Mouse (Mus musculus): Measurements from ENCODE around the gene St8sia1. TPM values are rescaled to one million over a fixed set of nuclear protein-coding genes. Genes with fewer than 3 reads are reported as not detected.

Gene St8sia1
- total and polyA plus RNA-seq, 3 experiments = 0.01 TPM; not detected in 2

DNA sequence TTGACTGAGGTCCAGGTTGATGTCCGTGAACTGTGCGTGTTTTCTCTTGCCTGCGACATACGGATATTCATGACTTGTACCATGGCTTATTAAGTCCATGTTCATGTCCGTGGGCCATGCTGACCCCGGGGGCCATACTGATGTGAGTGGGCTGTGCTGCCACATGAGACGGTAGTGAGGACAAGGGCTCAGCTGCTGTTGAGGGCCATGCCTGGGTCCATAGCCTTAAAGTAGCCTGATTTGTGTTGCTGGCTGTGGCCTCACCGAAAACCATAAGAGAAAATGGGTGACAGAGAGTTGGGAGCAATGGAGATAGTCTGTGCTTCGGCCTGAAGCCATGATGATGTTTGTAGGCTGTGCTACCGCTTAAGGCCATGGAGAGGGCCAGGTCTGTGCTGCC, 145.9 kb downstream of the St8sia1 start:
- H3K36me3 ChIP-seq (ENCODE audit: control insufficient read depth in 1 of 2, insufficient read depth in 2 of 2, low read length in 2 of 2) = peaks cover 0 to 2% of the 10 kb centered on the region in 2 experiments; a peak in 2 of 4 replicates

DNA sequence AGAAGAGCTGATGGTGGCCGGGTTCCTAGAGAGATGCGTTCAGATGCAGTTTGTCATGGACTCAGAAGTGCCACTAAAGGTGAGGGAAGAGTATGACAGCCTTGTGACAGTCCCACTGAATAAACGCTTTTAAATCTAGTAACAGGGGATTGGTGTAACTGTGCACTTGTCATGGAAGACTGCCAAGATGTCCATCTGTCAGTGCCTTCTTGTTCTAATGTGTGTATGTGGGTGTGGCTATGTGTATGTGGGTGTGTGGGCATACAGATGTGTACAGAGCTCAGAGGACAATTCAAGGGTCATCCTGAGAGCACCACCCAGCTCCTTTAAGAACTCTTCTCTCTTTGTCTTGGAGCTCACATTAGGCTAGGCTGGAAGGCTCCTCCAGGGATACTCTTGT, 148.7 kb downstream of the St8sia1 start:
- Histone ChIP-seq H3K4me3 (ENCODE audit: control insufficient read depth in 1 of 2, insufficient read depth in 1 of 2, low read depth in 2 of 2, low read length in 2 of 2) (no peak overlapping the region), H3K4me1 (ENCODE audit: control insufficient read depth in 1 of 2, insufficient read depth in 2 of 2, low read length in 2 of 2) (peaks cover 0 to 5% of the 10 kb centered on the region in 2 experiments; a peak in 2 of 4 replicates), H3K27ac (ENCODE audit: control insufficient read depth, low read depth, low read length) (no peak overlapping the region), H3K27me3 (ENCODE audit: control insufficient read depth in 1 of 2, insufficient read depth in 2 of 2, low read length in 2 of 2) (no peaks in the 10 kb centered on the region), H3K79me2 (ENCODE audit: control insufficient read depth, insufficient read depth, low read length, poor library complexity) (no peaks in the 10 kb centered on the region), H3K36me3 (ENCODE audit: control insufficient read depth in 1 of 2, insufficient read depth in 2 of 2, low read length in 2 of 2) (peaks cover 0 to under 1% of the 10 kb centered on the region in 2 experiments; a peak in 2 of 4 replicates), H3K9me3 (replicated peaks; ENCODE audit: insufficient read depth, low read length) (no peaks in the 10 kb centered on the region), H3K9ac (ENCODE audit: control insufficient read depth, low read depth, low read length, poor library complexity, severe bottlenecking) (no peak overlapping the region)
- peak; percentile 27 for DNase-seq (ENCODE audit: low read depth, low spot score)
- no peak for TF ChIP-seq EP300 (IDR thresholded peaks at IDR 0.05; ENCODE audit: low read depth in 1 of 2, low read length in 2 of 2)
- TF ChIP-seq NRF1 (IDR thresholded peaks at IDR 0.05; ENCODE audit: insufficient read depth, low read depth, low read length, poor library complexity, severe bottlenecking) = no peak
- TF ChIP-seq ETS1 (IDR thresholded peaks at IDR 0.05; ENCODE audit: low read depth, low read length) = no peak
- TF ChIP-seq RAD21 (IDR thresholded peaks at IDR 0.05; ENCODE audit: low read depth, low read length) = no peak
- no peak for TF ChIP-seq ZNF384 (IDR thresholded peaks at IDR 0.05; ENCODE audit: low read depth, low read length)
- no peak for TF ChIP-seq USF2 (IDR thresholded peaks at IDR 0.05; ENCODE audit: borderline replicate concordance in 1 of 2, insufficient read depth in 1 of 2, low read depth in 1 of 2, low read length in 2 of 2)
- no peak for TF ChIP-seq POLR2AphosphoS5 (IDR thresholded peaks at IDR 0.05; ENCODE audit: borderline replicate concordance, low read depth, low read length)
- TF ChIP-seq SIN3A (IDR thresholded peaks at IDR 0.05; ENCODE audit: low read length) = no peak
- no peak for TF ChIP-seq GABPA (IDR thresholded peaks at IDR 0.05; ENCODE audit: low read depth, low read length)
- no peak for TF ChIP-seq MYB (IDR thresholded peaks at IDR 0.05; ENCODE audit: low read depth, low read length)
- TF ChIP-seq ZKSCAN1 (IDR thresholded peaks at IDR 0.05; ENCODE audit: low read depth, low read length) = no peak
- no peak for TF ChIP-seq E2F4 (IDR thresholded peaks at IDR 0.05; ENCODE audit: borderline replicate concordance, low read depth, low read length)
- no peak for TF ChIP-seq RCOR1 (IDR thresholded peaks at IDR 0.05; ENCODE audit: low read depth, low read length)

More for the DNA sequence above, 145.9 kb downstream of the St8sia1 start:
- no peak for DNase-seq (ENCODE audit: low read depth, low spot score)
- no peak overlapping the region for H3K9ac ChIP-seq (ENCODE audit: control insufficient read depth, low read depth, low read length, poor library complexity, severe bottlenecking)
- peaks cover 0 to 9% of the 10 kb centered on the region in 2 experiments; a peak in 2 of 4 replicates for H3K4me1 ChIP-seq (ENCODE audit: control insufficient read depth in 1 of 2, insufficient read depth in 2 of 2, low read length in 2 of 2)
- no peaks in the 10 kb centered on the region for H3K27me3 ChIP-seq (ENCODE audit: control insufficient read depth in 1 of 2, insufficient read depth in 2 of 2, low read length in 2 of 2)
- no peaks in the 10 kb centered on the region for H3K9me3 ChIP-seq (replicated peaks; ENCODE audit: insufficient read depth, low read length)
- H3K27ac ChIP-seq (ENCODE audit: control insufficient read depth, low read depth, low read length) = no peak overlapping the region
- H3K4me3 ChIP-seq (ENCODE audit: control insufficient read depth in 1 of 2, insufficient read depth in 1 of 2, low read depth in 2 of 2, low read length in 2 of 2) = no peak overlapping the region
- no peaks in the 10 kb centered on the region for H3K79me2 ChIP-seq (ENCODE audit: control insufficient read depth, insufficient read depth, low read length, poor library complexity)
- TF ChIP-seq GATA1 (IDR thresholded peaks at IDR 0.05; ENCODE audit: low read depth, low read length) (no peak), MXI1 (IDR thresholded peaks at IDR 0.05; ENCODE audit: low read depth, low read length) (no peak), E2F4 (IDR thresholded peaks at IDR 0.05; ENCODE audit: borderline replicate concordance, low read depth, low read length) (no peak), MAFK (IDR thresholded peaks at IDR 0.05; ENCODE audit: borderline replicate concordance, low read depth, low read length) (no peak), ZKSCAN1 (IDR thresholded peaks at IDR 0.05; ENCODE audit: low read depth, low read length) (no peak), EP300 (IDR thresholded peaks at IDR 0.05; ENCODE audit: low read depth in 1 of 2, low read length in 2 of 2) (no peak), MYC (IDR thresholded peaks at IDR 0.05; ENCODE audit: low read depth, low read length) (no peak), ZC3H11A (IDR thresholded peaks at IDR 0.05; ENCODE audit: low read depth, low read length) (no peak), SIN3A (IDR thresholded peaks at IDR 0.05; ENCODE audit: low read length) (no peak), CHD1 (IDR thresholded peaks at IDR 0.05; ENCODE audit: low read depth, low read length) (no peak), NRF1 (IDR thresholded peaks at IDR 0.05; ENCODE audit: insufficient read depth, low read depth, low read length, poor library complexity, severe bottlenecking) (no peak), ELF1 (IDR thresholded peaks at IDR 0.05; ENCODE audit: low read depth, low read length) (no peak), CHD2 (IDR thresholded peaks at IDR 0.05; ENCODE audit: low read length) (no peak), POLR2A (IDR thresholded peaks at IDR 0.05; ENCODE audit: control insufficient read depth in 1 of 2, insufficient read depth in 1 of 2, low read depth in 1 of 2, low read length in 2 of 2, poor library complexity in 1 of 2) (no peak)
